Mouse (Mus musculus) hindbrain, embryonic 12.5 days (tissue): Measurements from ENCODE around the gene Plxnb2. TPM values are rescaled to one million over a fixed set of nuclear protein-coding genes. Genes with fewer than 3 reads are reported as not detected.
A peak's percentile ranks its signal among the peaks of the same experiment; 100 is the strongest.

Source experiments
- ATAC-seq: fragments of 200-750 bp; cut with Nextera tagmentation; 2 replicates; pipeline ENCODE4 v1.8.0; 2017; ENCODE audit warnings: moderate TSS enrichment; ENCODE audit not compliant: low FRiP score
- H3K27ac ChIP-seq: fragments of 300-500 bp; sonication (generic); 2 replicates; pipeline ENCODE4 v1.5.1; 2016; ENCODE audit warnings: mild to moderate bottlenecking
- H3K27me3 ChIP-seq: fragments of 300-500 bp; sonication (generic); 2 replicates; pipeline ENCODE4 v1.6.1; 2016; ENCODE audit warnings: mild to moderate bottlenecking
- H3K36me3 ChIP-seq: fragments of 300-500 bp; sonication (generic); 2 replicates; pipeline ENCODE4 v1.6.1; 2016; ENCODE audit warnings: mild to moderate bottlenecking
- H3K4me1 ChIP-seq: fragments of 300-500 bp; sonication (generic); 2 replicates; pipeline ENCODE4 v1.6.1; 2016
- H3K4me2 ChIP-seq: fragments of 300-500 bp; sonication (generic); replicated peaks from 2 replicates; pipeline ENCODE4 v1.6.1; 2016; ENCODE audit warnings: mild to moderate bottlenecking
- H3K4me3 ChIP-seq: fragments of 300-500 bp; sonication (generic); 2 replicates; pipeline ENCODE4 v1.5.1; 2016; ENCODE audit warnings: mild to moderate bottlenecking
- H3K9ac ChIP-seq: fragments of 300-500 bp; sonication (generic); 2 replicates; pipeline ENCODE4 v1.6.1; 2016; ENCODE audit warnings: mild to moderate bottlenecking, moderate library complexity
- H3K9me3 ChIP-seq: fragments of 300-500 bp; sonication (generic); replicated peaks from 2 replicates; pipeline ENCODE4 v1.6.1; 2016; ENCODE audit warnings: mild to moderate bottlenecking
- whole genome bisulfite sequencing: fragments of 180-500 bp; shearing (Covaris S2); methylation state at CpG from one replicate; pipeline ENCODE4 v1.1.7; 2016; 5-methylcytosine and 5-hydroxymethylcytosine counted together
- polyA plus RNA-seq: library from polyadenylated mRNA; unstranded; fragments of >200 nt; fragmentation: Nextera tagmentation; extraction: Ambion mirVana; gene quantifications from 2 replicates; pipeline ENCODE4 v1.2.1, GENCODE M21; 2016

Gene Plxnb2
- polyA plus RNA-seq, 1 experiment from 2014 or later, result 167 TPM

DNA sequence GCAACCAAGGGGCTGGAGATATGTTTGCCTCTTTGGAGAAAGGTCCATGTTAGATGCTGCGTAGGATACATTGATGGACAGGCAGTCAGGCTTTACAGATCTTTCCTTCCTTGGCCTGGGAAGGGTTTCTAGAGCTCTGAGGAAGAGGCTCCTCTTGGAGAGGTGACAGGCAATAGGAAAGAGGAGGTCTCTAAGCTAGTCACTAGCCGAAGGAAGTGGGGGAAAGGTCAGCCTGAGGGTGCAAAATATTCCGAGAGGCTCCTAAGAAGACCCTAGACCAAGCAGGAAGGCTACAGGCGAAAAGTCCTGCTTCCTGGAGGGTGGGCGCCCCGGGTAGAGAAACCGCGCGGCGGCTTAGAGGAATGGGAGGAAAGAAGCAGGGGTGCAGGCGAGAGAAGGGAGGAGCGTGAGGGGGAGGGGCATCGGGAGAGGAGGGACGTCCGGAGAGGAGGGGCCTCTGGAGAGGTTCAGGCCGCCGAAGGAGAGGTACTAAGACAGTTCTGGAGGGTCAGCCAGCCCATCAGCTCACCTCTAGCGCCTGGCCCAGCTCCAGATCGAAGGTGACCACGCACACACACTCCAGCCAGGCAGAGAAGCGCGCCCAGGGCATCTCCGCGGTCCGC is 15.2 kb upstream of the Plxnb2 start:
- peak; percentile 94 for ATAC-seq
- WGBS, result 1% methylated on average over 24 of the region's 25 CpGs

DNA sequence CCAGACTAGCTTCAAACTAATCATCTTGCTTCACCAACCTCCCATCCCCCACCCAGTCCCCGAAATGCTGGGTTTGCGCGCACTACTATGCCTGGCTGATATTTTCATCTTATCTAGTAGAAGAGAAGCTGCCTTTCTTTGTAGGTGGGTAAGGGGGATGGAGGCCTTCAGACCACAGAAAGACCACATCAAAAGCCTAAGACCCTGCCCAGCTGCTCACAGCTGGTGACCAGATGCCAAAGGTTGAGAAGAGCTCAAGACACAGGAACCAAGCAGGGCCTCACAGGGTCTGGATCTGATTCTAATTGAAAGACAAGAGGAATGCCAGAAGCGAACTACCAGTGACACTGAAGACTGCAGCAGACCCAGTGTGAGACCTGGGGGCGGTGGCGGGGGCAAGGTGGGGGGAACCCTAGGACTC is 14.7 kb upstream of the Plxnb2 start:
- peaks cover 16% of the 10 kb centered on the region for H3K4me1 ChIP-seq
- no peak for ATAC-seq
- H3K4me2 ChIP-seq, result peak overlapping the region; percentile 71
- whole genome bisulfite sequencing, result 28% methylated on average over 6 of the region's 6 CpGs
- no peaks in the 10 kb centered on the region for H3K27me3 ChIP-seq
- H3K9me3 ChIP-seq, result no peaks in the 10 kb centered on the region
- peaks cover 10% of the 10 kb centered on the region; the same call in 1 of the 2 replicates for H3K36me3 ChIP-seq
- H3K27ac ChIP-seq, result peak overlapping the region; percentile 98
- H3K4me3 ChIP-seq, result peak overlapping the region; percentile 79
- peak overlapping the region; percentile 98 for H3K9ac ChIP-seq

More for the DNA sequence above, 15.2 kb upstream of the Plxnb2 start:
- Histone ChIP-seq H3K27ac (peak overlapping the region; percentile 98), H3K4me2 (peak overlapping the region; percentile 71), H3K9ac (peak overlapping the region; percentile 98), H3K27me3 (no peaks in the 10 kb centered on the region), H3K9me3 (no peaks in the 10 kb centered on the region), H3K4me1 (peaks cover 16% of the 10 kb centered on the region), H3K4me3 (peak overlapping the region; percentile 79), H3K36me3 (peaks cover 6% of the 10 kb centered on the region; the same call in 1 of the 2 replicates)

DNA sequence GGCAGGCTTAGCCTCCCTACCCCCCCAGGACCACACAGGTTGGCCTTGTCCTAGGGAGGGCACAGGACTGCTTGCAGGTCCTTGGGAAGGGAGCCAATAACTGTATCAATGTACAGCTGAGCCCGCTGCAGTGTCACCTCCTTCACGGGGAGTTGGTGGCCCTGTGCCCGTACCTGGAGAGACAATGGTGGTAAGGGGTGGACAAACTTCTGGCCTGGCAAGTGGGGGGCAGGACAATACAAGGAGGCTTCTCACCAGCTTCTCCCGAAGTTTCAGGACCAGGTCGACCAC is 4.3 kb upstream of the Plxnb2 start:
- no peak overlapping the region for H3K4me2 ChIP-seq
- peaks cover 50% of the 10 kb centered on the region for H3K36me3 ChIP-seq
- 85% methylated on average over 5 of the region's 5 CpGs for WGBS
- H3K9me3 ChIP-seq, result no peaks in the 10 kb centered on the region
- no peaks in the 10 kb centered on the region for H3K27me3 ChIP-seq
- peaks cover 24% of the 10 kb centered on the region for H3K4me1 ChIP-seq
- H3K4me3 ChIP-seq, result no peak overlapping the region
- no peak for ATAC-seq
- H3K9ac ChIP-seq, result no peak overlapping the region
- no peak overlapping the region for H3K27ac ChIP-seq

DNA sequence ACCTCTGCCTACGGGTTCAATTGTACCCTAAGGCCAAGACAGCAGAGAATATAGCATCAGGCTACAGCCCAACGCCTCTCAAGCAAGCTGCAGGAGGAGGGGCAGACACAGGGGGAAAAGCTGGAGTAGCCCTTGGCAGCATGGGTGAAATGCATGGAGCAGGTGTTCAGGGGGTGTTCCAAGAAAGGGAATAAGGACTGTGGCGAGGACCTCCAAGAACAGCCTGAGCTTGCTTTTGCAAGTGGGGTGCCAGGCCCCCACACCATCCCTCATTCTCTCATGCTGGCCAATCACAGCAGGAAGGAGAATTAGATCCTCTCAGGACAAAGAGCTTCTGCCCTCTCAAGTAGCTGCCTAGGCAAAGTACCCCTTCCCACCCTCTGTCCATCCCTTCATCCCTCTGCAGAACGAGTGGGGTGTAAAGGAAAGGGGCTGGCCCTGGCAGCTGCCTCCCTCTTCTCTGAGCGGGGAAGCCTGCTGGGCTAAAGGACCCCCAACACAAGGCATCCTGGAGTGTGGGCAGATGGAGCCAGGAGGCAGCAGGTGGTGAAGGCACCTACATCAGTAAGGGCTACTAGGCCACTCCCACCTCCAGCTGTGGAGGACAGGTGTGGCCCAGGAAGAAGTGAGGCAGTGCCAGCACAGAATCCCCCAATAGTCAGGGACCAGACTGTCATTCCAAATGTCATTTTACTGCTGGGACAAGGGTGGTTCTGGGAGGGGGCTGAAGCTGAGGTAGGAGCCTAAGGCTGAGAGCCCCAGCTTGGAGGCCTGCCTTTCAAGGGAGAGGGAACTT is 3.8 kb upstream of the Plxnb2 start:
- WGBS, result 47% methylated on average over 5 of the region's 5 CpGs
- Histone ChIP-seq H3K4me1 (peaks cover 29% of the 10 kb centered on the region), H3K4me3 (no peak overlapping the region), H3K36me3 (peaks cover 47% of the 10 kb centered on the region), H3K27ac (0 out of 2 replicates have a peak overlapping the region, but pooled peaks have one; percentile 23), H3K4me2 (no peak overlapping the region), H3K9me3 (no peaks in the 10 kb centered on the region), H3K27me3 (no peaks in the 10 kb centered on the region), H3K9ac (no peak overlapping the region)
- no peak for ATAC-seq

DNA sequence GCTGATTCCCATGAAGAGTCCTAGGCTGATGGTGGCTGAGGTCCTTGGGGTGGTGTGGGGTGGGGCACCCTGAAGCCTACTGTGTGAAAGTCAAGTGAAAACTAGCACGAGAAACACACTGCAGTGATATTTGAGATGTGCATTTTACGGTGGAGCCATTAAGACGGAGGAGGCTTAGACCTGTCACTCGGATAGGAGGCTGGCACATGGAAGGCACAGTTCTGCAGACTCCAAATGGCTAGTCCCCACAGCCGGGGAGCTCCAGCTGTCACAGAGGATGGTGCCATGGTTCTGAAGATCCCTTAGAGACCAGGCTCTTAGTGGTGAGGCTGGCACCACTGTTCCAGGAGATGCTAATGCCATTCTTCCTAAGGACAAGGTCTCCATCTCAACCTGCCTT is 2.3 kb upstream of the Plxnb2 start:
- 82% methylated on average over 5 of the region's 5 CpGs for WGBS
- Histone ChIP-seq H3K36me3 (peaks cover 32% of the 10 kb centered on the region), H3K9ac (no peak overlapping the region), H3K27ac (no peak overlapping the region), H3K4me1 (peaks cover 44% of the 10 kb centered on the region), H3K9me3 (no peaks in the 10 kb centered on the region), H3K4me3 (no peak overlapping the region), H3K4me2 (no peak overlapping the region), H3K27me3 (no peaks in the 10 kb centered on the region)
- no peak for ATAC-seq

DNA sequence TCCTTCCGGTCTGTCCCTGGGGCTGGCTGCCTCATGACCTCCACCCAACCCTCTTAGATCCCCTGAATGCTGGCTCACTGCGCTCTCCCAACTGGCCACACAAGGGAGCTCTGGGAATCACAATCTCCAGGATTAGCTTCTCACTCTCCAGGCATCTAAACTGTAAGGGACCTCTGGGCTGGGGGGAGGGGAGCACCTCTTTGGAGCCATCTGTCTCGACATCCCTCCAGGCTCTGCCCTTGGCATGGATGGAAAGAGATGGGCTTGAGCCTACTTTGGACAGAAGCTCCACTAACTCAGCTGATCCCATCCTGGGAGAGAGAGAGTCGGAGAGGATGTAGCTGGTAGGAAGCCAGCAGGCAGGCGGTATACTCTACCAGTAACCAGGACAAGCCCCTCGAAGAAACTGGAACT is 1.7 kb upstream of the Plxnb2 start:
- Histone ChIP-seq H3K27me3 (no peaks in the 10 kb centered on the region), H3K4me2 (no peak overlapping the region), H3K36me3 (peaks cover 26% of the 10 kb centered on the region), H3K9me3 (no peaks in the 10 kb centered on the region), H3K4me3 (no peak overlapping the region), H3K9ac (no peak overlapping the region), H3K27ac (0 out of 2 replicates have a peak overlapping the region, but pooled peaks have one; percentile 35), H3K4me1 (peaks cover 49% of the 10 kb centered on the region)
- WGBS, result 49% methylated on average over 6 of the region's 6 CpGs
- ATAC-seq, result no peak

DNA sequence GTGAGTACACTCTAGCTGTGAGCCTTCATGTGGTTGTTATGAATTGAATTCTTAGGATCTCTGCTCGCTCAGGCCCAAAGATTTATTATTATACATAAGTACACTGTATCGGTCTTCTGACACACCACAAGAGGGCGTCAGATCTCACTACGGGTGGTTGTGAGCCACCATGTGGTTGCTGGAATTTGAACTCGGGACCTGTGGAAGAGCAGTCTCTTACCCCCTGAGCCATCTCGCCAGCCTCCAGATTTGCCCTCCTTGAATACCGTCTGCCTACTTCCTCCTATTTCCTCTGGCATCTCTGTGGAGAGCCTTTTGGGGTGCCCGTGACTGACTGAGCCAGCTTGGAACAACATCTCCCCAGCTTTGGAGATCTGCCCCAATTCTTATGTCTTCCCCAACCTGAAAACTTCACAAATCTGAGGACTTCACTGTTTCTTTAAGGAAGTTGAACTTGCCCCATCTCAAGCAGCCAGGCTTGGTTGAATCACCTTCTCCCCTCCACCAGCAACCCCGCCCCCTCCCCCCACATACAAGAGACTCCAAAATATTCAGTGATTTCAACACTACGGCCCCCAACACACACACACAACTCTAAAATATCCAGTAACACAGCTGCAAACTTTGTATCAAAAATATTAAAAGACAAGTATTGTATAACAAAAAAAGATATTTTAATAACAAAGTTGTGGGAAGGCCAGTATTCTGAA is 1.1 kb upstream of the Plxnb2 start:
- Histone ChIP-seq H3K27me3 (no peaks in the 10 kb centered on the region), H3K4me2 (peak overlapping the region; percentile 93), H3K36me3 (peaks cover 20% of the 10 kb centered on the region), H3K27ac (0 out of 2 replicates have a peak overlapping the region, but pooled peaks have one; percentile 35), H3K4me3 (no peak overlapping the region), H3K9ac (no peak overlapping the region), H3K9me3 (no peaks in the 10 kb centered on the region), H3K4me1 (peaks cover 55% of the 10 kb centered on the region)
- ATAC-seq, result no peak
- 82% methylated on average over 10 of the region's 10 CpGs for WGBS

DNA sequence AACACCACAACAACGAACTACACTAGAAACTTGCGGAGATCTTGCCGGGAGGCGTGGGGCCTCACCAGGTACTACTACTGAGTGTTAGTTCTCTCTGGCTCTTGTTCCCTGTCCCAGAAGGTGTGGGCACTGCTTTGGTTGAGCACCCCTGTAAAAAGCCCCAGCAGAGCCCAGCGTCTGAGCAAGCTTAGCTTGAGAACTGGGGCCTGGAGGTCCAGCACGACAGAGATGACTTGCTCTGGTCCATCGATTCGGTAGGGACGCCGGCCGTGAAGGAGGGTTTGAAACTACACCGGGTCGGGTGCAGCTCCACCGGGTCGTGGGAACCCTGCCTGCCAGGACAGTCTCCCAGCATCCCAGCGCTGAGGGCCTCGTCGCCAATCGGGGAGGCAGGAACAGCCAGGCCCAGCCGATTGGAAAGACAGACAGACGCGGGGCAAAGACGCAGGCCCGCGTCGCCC is 477 bp downstream of the Plxnb2 start:
- no peaks in the 10 kb centered on the region for H3K27me3 ChIP-seq
- under 1% methylated on average over 26 of the region's 26 CpGs for WGBS
- peaks cover 4% of the 10 kb centered on the region; the same call in 1 of the 2 replicates for H3K36me3 ChIP-seq
- peak overlapping the region; percentile 96 for H3K27ac ChIP-seq
- H3K9me3 ChIP-seq, result no peaks in the 10 kb centered on the region
- H3K4me2 ChIP-seq, result peak overlapping the region; percentile 93
- H3K4me3 ChIP-seq, result peak overlapping the region; percentile 80
- peak overlapping the region; percentile 95 for H3K9ac ChIP-seq
- ATAC-seq, result no peak; the same call in 1 of the 2 replicates
- H3K4me1 ChIP-seq, result peaks cover 70% of the 10 kb centered on the region

DNA sequence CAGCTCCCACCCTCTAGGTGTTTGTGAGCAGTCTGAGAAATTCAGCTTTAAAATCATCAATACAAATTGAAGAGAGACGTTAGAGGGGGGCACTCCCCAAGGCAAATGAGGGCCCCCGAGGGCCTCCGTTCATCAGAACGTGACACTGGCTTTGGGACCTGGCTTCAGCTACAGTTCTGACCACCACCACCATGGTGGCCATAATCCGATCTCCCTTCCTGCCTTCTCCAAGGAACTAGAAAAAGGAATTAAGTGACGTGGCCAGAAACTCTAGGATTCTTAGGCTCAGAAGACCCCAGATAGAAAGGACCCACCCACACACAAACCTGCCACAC is 991 bp downstream of the Plxnb2 start:
- no peak for ATAC-seq
- peak overlapping the region; percentile 93 for H3K4me2 ChIP-seq
- under 1% methylated on average over 6 of the region's 6 CpGs for WGBS

DNA sequence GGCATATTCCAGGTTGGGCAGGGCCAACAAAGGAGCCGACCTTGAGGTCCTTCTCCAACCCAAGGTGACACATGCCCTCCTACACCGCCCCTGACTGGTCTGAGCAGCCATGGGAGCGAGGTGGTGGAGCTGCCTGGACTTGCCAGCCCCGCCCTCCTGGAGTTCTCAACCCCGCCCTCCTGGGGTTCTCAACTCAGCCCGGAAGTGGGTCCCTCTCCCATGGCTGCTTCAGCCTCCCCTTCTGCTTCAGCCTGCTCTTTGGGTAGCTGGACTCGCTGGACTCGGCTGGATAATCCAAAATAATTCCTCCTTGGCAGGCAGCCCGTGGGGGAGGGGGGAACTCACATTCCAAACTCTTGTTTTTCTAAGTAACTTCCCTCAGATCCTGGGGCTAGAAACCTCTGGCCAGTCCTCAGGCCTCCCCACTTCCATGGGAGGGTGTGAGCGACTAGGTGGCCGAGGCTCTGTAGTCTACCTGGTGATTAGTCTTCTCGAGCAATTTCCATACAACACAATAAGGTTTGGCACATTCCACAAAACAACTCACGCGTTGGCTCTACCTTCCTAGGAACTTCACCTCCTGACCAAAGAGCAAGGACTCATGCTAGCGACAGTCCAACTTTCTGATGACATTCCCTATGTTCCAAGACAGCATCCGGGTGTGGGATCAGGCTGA is 1.5 kb downstream of the Plxnb2 start:
- Histone ChIP-seq H3K4me1 (peaks cover 77% of the 10 kb centered on the region), H3K4me2 (peak overlapping the region; percentile 93), H3K36me3 (no peaks in the 10 kb centered on the region), H3K9ac (peak overlapping the region; percentile 95), H3K9me3 (no peaks in the 10 kb centered on the region), H3K27me3 (no peaks in the 10 kb centered on the region), H3K27ac (peak overlapping the region; percentile 96), H3K4me3 (peak overlapping the region; percentile 80)
- 2% methylated on average over 16 of the region's 16 CpGs for WGBS
- no peak for ATAC-seq

More for the DNA sequence above, 991 bp downstream of the Plxnb2 start:
- H3K4me3 ChIP-seq, result peak overlapping the region; percentile 80
- peak overlapping the region; percentile 95 for H3K9ac ChIP-seq
- H3K9me3 ChIP-seq, result no peaks in the 10 kb centered on the region
- peaks cover under 1% of the 10 kb centered on the region; the same call in 1 of the 2 replicates for H3K36me3 ChIP-seq
- no peaks in the 10 kb centered on the region for H3K27me3 ChIP-seq
- H3K4me1 ChIP-seq, result peaks cover 75% of the 10 kb centered on the region
- peak overlapping the region; percentile 96 for H3K27ac ChIP-seq

DNA sequence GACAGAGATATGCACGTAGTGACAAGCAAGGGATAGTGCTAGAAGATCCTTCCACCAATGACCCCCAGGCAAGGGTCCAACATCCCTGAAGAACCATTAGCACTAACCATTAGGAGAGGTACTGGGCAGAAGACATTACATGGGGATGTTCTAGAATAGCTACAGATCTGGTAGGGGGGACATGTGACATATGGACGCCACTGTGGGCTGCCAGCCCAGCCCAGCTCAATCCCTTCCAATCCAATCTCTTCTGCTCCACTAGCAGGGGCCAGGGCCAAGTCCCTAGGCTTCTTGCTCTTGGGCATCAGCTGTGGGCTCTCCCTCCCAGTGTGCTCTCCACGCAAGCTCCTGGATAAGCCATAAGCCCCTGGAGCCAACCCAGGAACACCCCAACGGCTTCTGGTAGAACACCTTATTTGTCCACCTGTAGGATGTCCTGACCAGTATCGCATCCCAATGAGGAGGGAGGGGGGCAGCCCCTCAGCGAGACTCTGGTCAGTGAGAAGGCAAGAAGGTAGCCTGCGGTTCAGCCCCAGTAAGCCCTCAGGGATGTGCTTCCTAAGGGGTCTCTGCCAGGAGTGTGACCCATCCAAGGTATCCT is 2.2 kb downstream of the Plxnb2 start:
- H3K9ac ChIP-seq, result peak overlapping the region; percentile 95; the same call in 1 of the 2 replicates
- H3K4me1 ChIP-seq, result peaks cover 81% of the 10 kb centered on the region
- 73% methylated on average over 7 of the region's 7 CpGs for WGBS
- no peak overlapping the region for H3K27ac ChIP-seq
- H3K4me3 ChIP-seq, result peak overlapping the region; percentile 80
- H3K27me3 ChIP-seq, result no peaks in the 10 kb centered on the region
- peak overlapping the region; percentile 93 for H3K4me2 ChIP-seq
- H3K9me3 ChIP-seq, result no peaks in the 10 kb centered on the region
- no peaks in the 10 kb centered on the region for H3K36me3 ChIP-seq
- ATAC-seq, result no peak
